Mouse (Mus musculus) cortical plate, adult 2 months (tissue): Measurements from ENCODE around the gene Lyrm4.

ENCODE experiments used
- CTCF ChIP-seq: fragments of 200-500 bp; IDR thresholded peaks from 2 replicates; pipeline ENCODE4 v1.5.1; 2011; ENCODE audit warnings: mild to moderate bottlenecking, control low read depth, low read length; ENCODE audit not compliant: insufficient read depth; ENCODE audit errors: extremely low read depth
- POLR2A ChIP-seq: fragments of 200-500 bp; IDR thresholded peaks from 2 replicates; pipeline ENCODE4 v1.6.1; 2011; ENCODE audit warnings: mild to moderate bottlenecking, low read length, control low read depth; ENCODE audit not compliant: insufficient read depth; ENCODE audit errors: extremely low read depth

- TF ChIP-seq CTCF: no peak
- TF ChIP-seq POLR2A: no peak
Observed at GRCm38 (mm10) chr13:36163898-36164297, 46.6 kb upstream of the Lyrm4 start.
